Mouse (Mus musculus) ES-E14 (cell line): ENCODE data around the gene Gbp2. TPM values are rescaled to one million over a fixed set of nuclear protein-coding genes. Genes with fewer than 3 reads are reported as not detected.
"Not testable (repeated sequence)": the region's sequence is repeated elsewhere in the genome, so short reads cannot be mapped to it uniquely, and the experiment has no call there.

Experiments
- DNase-seq: peaks from one replicate; pipeline ENCODE4 v3.0.0-alpha.2; 2013; ENCODE audit warnings: low read depth, low spot score
- H3K27ac ChIP-seq: 2 replicates; pipeline ENCODE4 v1.5.1; 2012; ENCODE audit warnings: low read depth, mild to moderate bottlenecking, low read length, moderate library complexity, mixed read lengths; ENCODE audit not compliant: poor library complexity, insufficient read depth, severe bottlenecking
- H3K36me3 ChIP-seq: 2 replicates; pipeline ENCODE4 v1.6.1; 2012; ENCODE audit warnings: mild to moderate bottlenecking, low read length, moderate library complexity, mixed read lengths; ENCODE audit not compliant: control insufficient read depth, poor library complexity, insufficient read depth, severe bottlenecking
- H3K4me1 ChIP-seq, 2 experiments: fragments of 150-350 bp in 1 of 2; sonication (generic) in 1 of 2; 2 replicates each; pipeline ENCODE4 v1.6.1; 2012; ENCODE audit warnings: low read length in 2 of 2, mild to moderate bottlenecking in 1 of 2, mixed read lengths in 1 of 2; ENCODE audit not compliant: control insufficient read depth in 2 of 2, insufficient read depth in 2 of 2, poor library complexity in 1 of 2
- H3K4me3 ChIP-seq, 2 experiments: fragments of 150-350 bp in 1 of 2; sonication (generic) in 1 of 2; 2 replicates each; pipeline ENCODE4 v1.5.1; 2012; ENCODE audit warnings: low read length in 2 of 2, low read depth in 1 of 2, mild to moderate bottlenecking in 1 of 2, mixed read lengths in 1 of 2; ENCODE audit not compliant: insufficient read depth in 1 of 2, poor library complexity in 1 of 2, severe bottlenecking in 1 of 2
- H3K9ac ChIP-seq: 2 replicates; pipeline ENCODE4 v1.6.1; 2012; ENCODE audit warnings: low read depth, mild to moderate bottlenecking, low read length, mixed read lengths; ENCODE audit not compliant: poor library complexity, insufficient read depth, severe bottlenecking
- H3K9me3 ChIP-seq: fragments of 150-350 bp; sonication (generic); 2 replicates; pipeline ENCODE4 v1.6.1; 2012; ENCODE audit warnings: low read depth, mild to moderate bottlenecking, low read length; ENCODE audit not compliant: control insufficient read depth, insufficient read depth
- CHD2 ChIP-seq: IDR thresholded peaks from 2 replicates; pipeline ENCODE4 v1.6.1; 2014; ENCODE audit warnings: mild to moderate bottlenecking, low read depth, low read length, inconsistent platforms
- HCFC1 ChIP-seq: IDR thresholded peaks from 2 replicates; pipeline ENCODE4 v1.6.1; 2012; ENCODE audit warnings: low read length, inconsistent platforms, borderline replicate concordance; ENCODE audit not compliant: insufficient read depth
- MAFK ChIP-seq: IDR thresholded peaks from 2 replicates; pipeline ENCODE4 v1.6.1; 2014; ENCODE audit warnings: mild to moderate bottlenecking, low read depth, low read length, inconsistent platforms; ENCODE audit not compliant: insufficient read depth
- ZC3H11A ChIP-seq: IDR thresholded peaks from 2 replicates; pipeline ENCODE4 v1.6.1; 2012; ENCODE audit warnings: low read depth, mild to moderate bottlenecking, inconsistent platforms, low read length, borderline replicate concordance
- ZNF384 ChIP-seq: IDR thresholded peaks from 2 replicates; pipeline ENCODE4 v1.6.1; 2012; ENCODE audit warnings: low read depth, low read length, inconsistent platforms
- in situ Hi-C, 2 experiments: fragments of 600-800 bp; cut with MboI; formaldehyde crosslinking; loops; one replicate each; pipeline ENCODE4 v1.15.1; 2025; ENCODE audit warnings: low sequenced_read_pairs in 2 of 2, inconsistent platforms in 1 of 2; ENCODE audit not compliant: unreplicated experiment in 2 of 2
- total RNA-seq: library from RNA; depleted of rRNA; stranded (reverse); fragments of 300-350 nt; gene quantifications from 2 replicates; pipeline ENCODE4 v1.2.3, GENCODE M21; 2012

Gene Gbp2
- total RNA-seq, 1 experiment, result 9.7 TPM

DNA sequence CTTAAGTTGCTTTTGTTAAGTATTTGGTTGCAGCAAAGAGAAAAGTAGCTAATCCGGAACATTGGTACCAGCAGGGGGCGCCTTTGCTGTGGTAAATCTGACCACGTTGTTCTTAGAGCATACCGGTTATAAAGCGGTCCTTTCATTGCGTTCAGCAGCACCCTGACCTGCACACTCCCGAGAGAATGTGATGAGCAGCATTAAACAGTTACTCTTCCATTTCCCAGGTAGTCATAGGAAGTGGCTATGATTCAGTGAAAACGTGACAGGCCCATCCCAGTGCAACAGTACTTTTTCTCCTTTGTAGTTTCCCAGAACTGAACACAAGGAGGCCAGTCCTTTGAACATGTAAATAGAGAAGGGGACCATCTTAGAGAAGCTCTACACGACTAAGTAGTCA is 19.8 kb downstream of the Gbp2 start:
- H3K4me1 ChIP-seq, result no peaks in the 10 kb centered on the region
- H3K4me3 ChIP-seq, result 0 out of 4 replicates have a peak overlapping the region, but pooled peaks of 1 of the 2 experiments have one; percentile 3
- no peak for TF ChIP-seq CHD2
- 0 out of 2 replicates have a peak, but pooled peaks have one; percentile 19 for TF ChIP-seq ZC3H11A
- TF ChIP-seq ZNF384, result no peak
- TF ChIP-seq HCFC1, result no peak
- no peak for TF ChIP-seq MAFK
- in situ Hi-C loops, result loop anchor here in 1 of 2 experiments (10.0 kb wide), 1 partner anchor 65 kb away; the partner anchor contains the start of gene Kyat3
- no peaks in the 10 kb centered on the region for H3K36me3 ChIP-seq
- H3K9me3 ChIP-seq, result no peaks in the 10 kb centered on the region
- DNase-seq, result peak; percentile 86
- H3K9ac ChIP-seq, result no peak overlapping the region
- H3K27ac ChIP-seq, result no peak overlapping the region

- peak; percentile 40 for DNase-seq
- H3K9me3 ChIP-seq, H3K36me3 ChIP-seq, H3K4me1 ChIP-seq, H3K9ac ChIP-seq, H3K4me3 ChIP-seq, H3K27ac ChIP-seq: not testable (repeated sequence)
- in situ Hi-C loops, result loop anchor here in 1 of 2 experiments (10.0 kb wide), 1 partner anchor 59 kb away; the partner anchor contains the start of gene Kyat3
Measured at GRCm38 (mm10) chr3:142645949-142646348, 25.5 kb downstream of the Gbp2 start.

GRCm38 (mm10) chr3:142647836-142648235 is 27.4 kb downstream of the Gbp2 start:
- H3K36me3 ChIP-seq, result not testable (repeated sequence)
- in situ Hi-C loops, result loop anchor here in 1 of 2 experiments (10.0 kb wide), 1 partner anchor 57 kb away; the partner anchor contains the start of gene Kyat3

DNA sequence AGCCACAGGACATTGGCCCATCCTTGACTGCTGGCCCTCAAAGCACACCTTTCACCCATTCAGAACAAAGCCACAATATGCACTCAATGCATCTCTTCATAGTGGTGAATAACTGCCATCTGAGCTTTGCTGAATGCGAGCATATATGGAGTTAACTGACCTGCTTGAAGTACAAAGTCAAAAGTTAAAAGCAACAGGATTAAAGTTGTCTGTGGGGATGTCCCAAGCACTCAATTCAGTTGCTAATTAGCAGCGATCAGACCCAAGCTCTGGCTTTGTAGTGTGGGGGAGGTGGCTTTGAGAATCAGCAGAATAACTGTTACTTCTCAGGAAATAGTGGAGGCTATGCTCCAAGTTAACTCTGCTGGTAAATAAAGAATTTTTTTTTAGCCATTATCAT is 29.8 kb downstream of the Gbp2 start:
- TF ChIP-seq MAFK (0 out of 2 replicates have a peak, but pooled peaks have one; percentile 29), ZC3H11A (no peak), HCFC1 (no peak), ZNF384 (no peak), CHD2 (peak; percentile 47; the same call in 1 of the 2 replicates)
- H3K36me3 ChIP-seq, result no peaks in the 10 kb centered on the region
- no peaks in the 10 kb centered on the region for H3K9me3 ChIP-seq
- H3K4me3 ChIP-seq, result no peak overlapping the region
- no peak overlapping the region for H3K27ac ChIP-seq
- no peak overlapping the region for H3K9ac ChIP-seq
- in situ Hi-C loops, result no loop called here
- peaks cover 9 to 10% of the 10 kb centered on the region in 2 experiments; a peak in 2 of 4 replicates for H3K4me1 ChIP-seq
- DNase-seq, result peak; percentile 79

More at GRCm38 (mm10) chr3:142647836-142648235, 27.4 kb downstream of the Gbp2 start:
- not testable (repeated sequence) for H3K4me3 ChIP-seq, H3K4me1 ChIP-seq, H3K9me3 ChIP-seq, DNase-seq, H3K9ac ChIP-seq, H3K27ac ChIP-seq

- Histone ChIP-seq H3K4me3 (no peak overlapping the region), H3K9ac (no peak overlapping the region), H3K27ac (no peak overlapping the region), H3K9me3 (no peaks in the 10 kb centered on the region), H3K36me3 (no peaks in the 10 kb centered on the region), H3K4me1 (no peaks in the 10 kb centered on the region)
- TF ChIP-seq ZC3H11A (no peak), ZNF384 (no peak), HCFC1 (no peak), CHD2 (no peak), MAFK (no peak)
- no peak for DNase-seq
- in situ Hi-C loops, result no loop called here
Measured at GRCm38 (mm10) chr3:142664723-142665122, 44.3 kb downstream of the Gbp2 start.
